Mouse (Mus musculus) Muller cell, postnatal 12 days (primary cell): ENCODE measurements around the gene Gm21863.
"Not testable (repeated sequence)": the region's sequence is repeated elsewhere in the genome, so short reads cannot be mapped to it uniquely, and the experiment has no call there.

Experiments used
- DNase-seq: peaks from one replicate; pipeline ENCODE4 v3.0.0-alpha.2; 2015; ENCODE audit errors: inconsistent ontology term

Gm21863 gene

DNA sequence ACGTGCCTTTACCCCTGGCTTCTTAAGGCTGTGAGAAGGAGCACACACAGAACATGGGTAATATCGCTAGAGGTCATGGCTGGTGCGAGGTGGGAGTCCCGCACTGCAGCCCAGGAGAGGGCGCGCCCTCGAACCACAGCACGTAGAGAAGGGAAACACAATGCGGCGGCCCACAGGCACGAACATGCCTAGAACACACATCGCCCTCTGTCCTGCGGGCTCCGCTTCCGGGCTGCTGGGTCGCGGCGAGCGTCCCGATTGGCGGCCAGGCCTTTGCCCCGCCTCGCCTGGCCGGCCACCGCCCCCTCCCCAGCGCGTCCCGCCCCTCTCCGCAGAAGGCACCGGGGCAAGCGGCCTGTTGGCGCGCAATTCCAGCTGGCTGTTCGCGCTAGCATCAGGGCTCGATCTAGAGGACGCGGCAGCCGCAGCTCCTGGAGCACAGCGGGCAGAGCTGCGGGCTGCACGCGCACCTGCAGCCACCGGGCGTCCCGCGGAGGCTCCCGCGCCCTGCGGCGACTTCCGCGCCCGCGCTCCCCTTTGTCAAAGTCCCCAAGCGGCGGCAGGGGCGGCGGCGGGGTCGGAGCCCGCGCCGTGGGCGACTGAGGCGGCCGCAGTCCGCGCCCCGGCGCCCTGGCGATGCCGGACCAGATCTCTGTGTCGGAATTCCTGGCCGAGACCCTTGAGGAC, at the start of gene Gm21863:
Gm21863 (plus strand) TSS at position 637 of the 687 bp plus-strand sequence.
- not testable (repeated sequence) for DNase-seq

DNA sequence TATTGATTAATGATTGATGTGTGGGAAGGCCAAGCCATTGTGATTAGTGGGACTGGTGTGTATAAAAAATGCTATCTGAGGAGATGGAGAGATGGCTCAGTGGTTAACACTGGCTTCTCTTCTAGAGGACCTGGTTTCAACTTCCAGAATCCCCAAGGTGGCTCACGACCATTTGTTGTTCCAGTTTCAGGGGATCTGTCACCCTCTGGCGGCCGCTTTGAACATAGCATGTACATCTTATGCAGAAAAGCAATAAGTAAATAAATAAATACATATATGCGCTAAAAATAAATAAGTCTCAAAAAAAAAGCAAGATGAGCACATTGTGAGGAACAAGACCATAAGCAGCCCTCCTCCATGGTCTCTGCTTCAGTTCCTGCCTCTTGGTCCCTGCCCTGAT, 26.3 kb upstream of the Gm21863 start:
- DNase-seq = not testable (repeated sequence)
